Mouse (Mus musculus) lung, postnatal 14 days (tissue): ENCODE measurements around the gene a.
"Not testable (repeated sequence)": the region's sequence is repeated elsewhere in the genome, so short reads cannot be mapped to it uniquely, and the experiment has no call there.

Experiments
- DNase-seq: peaks from one replicate; pipeline ENCODE4 v3.0.0; 2021

The a gene

DNA sequence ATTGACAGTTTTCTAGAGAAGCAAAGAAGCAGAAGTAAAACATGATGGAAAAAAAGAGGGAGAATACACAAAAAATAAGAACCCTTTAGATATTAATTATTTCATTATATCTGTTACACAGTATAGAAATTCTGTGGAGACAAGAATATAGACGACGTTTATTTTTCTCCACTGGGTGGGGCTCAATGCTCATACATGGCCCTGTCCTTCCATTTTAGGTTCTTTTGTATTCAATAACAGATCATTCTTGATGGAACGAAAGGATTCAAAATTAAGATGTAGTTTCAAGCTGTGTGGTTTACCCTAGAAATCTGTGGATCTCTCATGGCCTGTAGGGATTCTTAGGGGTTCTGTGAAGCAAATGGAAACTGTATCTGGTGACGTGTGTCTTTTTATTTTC is 142.7 kb downstream of the a start:
- DNase-seq, result no peak

DNA sequence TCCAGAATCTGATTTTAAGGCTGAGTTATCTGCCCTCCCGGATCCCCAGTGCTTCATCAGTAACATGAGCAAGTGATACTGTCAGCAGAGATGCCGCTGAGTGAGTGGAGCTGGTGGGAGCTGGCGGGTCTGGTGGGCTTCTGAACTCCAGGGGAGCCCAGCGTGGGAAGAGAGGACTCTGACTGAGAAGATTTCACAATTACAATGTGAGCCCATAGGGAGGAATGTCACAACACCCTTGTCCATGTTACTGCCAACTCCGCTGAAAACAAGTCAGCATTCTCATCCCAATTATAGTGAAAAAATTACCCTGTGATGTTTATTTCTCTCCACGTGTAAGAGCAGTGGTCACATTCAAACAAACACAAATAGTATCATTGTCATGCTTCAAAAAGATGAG is 144.9 kb downstream of the a start:
- no peak for DNase-seq

DNA sequence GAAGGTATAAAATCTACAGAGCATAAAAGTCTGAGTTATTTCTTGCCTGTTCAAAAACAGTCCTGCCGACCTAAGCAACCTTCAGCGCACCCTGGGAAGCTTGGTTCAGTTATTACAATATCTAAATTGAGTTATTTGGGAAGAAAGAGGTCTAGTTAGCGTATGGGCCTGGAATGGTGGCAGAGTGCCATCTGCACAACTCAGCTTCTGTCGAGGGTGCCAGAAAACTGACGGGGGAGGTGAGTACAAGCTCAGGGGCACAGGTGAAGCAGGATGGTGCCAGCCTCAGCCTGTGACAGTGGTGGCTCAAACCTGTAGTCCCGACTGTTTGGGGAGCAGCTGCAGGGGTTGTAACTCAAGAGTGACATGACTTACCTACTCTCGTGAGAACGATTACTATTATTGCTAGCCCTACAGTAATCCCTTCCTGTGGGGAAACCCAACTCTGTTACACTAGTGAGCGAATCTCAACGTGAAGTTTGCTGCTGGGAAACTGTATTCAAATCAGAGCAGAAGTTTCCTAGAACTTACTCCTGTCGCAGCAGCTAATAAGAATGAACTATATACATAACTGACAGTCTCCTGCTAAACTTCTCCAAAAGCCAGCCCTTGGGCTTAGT is 145.4 kb downstream of the a start:
- DNase-seq, result no peak

DNA sequence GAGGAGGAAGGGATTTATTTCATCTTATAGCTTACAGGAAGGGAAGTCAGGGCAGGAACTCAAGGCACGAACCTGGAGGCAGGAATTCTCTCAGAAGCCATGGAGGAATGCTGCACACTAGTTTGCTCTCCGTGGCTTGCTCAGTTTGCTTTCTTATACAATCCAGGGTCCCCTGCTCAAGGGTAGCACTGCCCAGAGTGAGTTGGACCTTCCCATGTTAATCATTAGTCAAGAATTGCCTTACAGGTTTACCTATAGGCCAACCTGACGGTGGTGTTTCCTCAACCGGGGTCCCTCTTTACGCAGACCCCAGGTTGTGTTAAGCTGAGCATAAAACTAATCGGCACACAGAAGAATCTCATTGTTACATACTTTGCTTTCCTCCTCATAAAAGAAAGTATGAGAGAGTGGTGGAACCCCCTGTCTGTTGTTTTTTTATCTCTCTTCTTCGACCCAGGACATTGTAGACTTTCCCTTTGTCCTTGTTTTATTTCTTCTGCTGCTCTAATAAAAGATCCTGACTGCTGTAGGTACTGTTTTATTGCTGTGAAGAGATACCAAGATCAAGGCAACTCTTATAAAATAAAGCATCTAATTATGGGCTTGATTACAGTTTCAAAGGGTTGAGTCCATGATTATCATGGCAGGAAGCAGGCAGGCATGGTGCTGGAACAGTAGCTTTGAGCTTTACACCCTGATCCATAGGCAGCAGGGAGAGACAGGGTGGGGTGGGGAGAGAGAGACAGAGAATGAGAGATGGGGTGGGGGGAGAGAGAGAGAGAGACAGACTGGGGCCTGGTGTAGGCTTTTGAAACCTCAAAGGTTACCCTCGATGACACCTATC is 146.6 kb downstream of the a start:
- no peak for DNase-seq

DNA sequence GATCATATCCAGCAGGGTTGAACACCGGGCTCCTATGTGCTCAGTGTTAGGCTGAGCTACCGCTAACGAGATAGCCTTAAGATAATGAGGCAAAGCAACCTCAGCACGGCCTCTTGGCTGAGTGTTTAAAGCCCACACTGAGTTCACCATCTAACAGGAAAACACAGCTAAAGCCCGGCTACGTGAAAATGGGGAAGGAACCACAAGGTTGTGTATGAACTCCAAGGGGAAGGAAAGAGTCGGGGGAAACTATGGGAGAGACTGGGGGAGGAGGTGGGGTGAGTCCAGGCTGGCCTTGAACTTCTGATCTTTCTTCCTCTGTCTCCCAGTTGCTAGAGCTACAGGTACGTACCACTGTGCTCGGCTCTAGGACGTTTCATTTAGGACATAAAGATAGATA is 150.8 kb downstream of the a start:
- DNase-seq, result no peak

DNA sequence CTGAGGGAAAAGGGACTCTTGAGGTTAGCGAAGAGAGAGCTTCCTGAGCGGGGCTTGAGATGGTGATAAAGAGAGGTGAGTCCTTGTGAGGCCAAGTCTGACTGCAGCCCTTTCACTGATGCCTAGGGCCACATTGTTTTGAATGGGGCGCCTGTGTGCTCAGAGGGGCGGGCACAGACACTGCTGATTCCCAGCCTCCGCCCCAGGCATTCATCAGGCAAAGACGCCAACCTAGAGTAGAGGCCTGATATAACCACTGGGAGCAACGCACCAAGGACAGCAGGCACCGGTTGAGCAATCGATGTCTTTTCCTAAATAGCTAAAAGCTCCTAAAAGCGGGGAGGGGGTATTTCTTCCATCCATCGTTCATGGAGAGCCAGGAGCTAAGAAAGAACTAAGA is 151.3 kb downstream of the a start:
- DNase-seq, result no peak

DNA sequence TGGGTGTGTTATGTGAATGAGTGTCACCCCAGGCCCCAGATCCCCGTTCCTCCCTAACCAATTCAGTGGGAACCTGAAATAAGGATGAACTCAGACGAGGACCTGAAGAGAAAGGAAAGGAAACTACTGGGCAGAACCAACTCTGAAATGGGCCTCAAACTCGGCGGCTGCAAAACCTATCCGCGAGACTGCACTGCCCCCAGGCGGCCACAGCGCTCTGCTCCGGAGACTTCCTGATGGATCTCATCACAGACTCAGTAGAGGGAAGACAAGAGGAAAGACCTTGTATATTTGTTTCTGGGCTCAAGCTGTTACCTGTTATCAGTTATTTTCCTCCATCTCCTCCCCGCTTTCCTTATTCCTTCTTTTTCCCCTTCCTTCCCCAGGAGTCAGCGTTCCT is 151.9 kb downstream of the a start:
- DNase-seq, result peak; percentile 87

DNA sequence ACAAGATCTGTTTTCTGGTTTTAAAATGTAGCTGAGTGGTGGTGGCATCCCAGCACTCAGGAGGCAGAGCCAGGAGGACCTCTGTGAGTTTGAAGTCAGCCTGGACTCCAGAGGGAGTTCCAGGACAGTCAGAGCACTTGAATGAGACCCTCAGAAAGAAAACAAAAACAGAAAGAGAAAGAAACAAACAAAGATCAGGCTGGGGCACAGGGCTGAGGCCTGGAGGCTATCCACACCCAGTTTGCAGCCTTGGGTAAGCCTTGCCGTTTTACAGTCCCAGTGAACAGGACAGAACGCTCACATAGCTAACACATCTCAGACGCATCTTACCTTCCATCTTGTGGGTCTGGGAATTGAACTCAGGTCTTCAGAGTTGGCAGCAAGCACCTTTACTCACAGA is 155.7 kb downstream of the a start:
- DNase-seq, result no peak

DNA sequence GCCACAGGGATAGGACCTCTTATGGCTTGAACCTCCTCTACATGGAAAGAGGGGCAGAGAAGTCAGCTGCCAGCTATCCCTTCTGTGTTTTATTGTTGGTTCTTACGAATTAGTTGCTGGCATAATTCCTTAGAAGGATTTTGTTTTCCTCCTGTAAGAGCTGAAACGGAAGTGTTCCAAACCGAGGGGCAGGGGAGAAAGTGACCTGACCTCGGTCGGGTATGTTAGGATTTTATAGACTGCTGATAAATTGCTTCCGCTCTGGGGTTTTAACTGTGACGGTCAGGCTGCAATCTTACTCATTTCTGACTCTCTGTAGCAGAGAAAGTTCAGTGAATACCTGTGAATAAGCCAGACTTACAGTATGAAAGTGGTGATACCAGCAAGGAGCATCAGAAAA is 158.2 kb downstream of the a start:
- no peak for DNase-seq

DNA sequence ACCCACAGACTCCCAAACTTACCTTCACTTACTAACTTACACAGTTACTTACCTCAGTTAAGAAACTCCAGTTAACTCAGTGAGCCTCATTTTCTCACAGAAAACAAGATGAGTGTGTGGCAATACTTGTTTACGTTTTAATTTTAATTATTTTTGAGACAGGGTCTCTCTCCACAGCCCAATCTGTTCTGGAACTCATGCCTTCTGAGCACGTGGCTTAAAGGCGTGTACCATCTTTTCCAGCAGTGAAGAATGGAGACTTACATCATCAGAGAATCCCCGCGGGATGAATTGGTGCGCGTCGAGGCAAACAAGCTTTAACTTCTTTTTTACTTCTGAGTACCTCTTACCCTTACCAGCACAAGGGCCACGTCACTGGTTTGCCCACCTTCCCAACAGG is 158.7 kb downstream of the a start:
- DNase-seq, result no peak

DNA sequence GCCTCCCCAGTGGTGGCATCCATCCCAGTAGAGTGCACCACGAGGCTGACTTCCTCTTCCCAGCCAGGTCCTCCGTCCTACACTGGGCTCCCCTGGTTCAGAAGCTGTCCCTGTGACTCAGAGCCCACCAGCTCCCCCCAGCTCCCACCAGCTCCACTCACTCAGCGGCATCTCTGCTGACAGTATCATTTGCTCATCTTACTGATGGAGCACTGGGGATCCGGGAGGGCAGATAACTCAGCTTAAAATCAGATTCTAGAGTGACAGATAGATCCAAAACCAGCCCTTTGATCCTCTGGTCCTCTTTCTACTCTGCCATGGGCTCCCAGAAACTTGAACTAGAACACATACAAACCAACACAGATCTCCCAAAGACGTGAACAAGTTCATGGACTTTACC is 159.4 kb downstream of the a start:
- no peak for DNase-seq

DNA sequence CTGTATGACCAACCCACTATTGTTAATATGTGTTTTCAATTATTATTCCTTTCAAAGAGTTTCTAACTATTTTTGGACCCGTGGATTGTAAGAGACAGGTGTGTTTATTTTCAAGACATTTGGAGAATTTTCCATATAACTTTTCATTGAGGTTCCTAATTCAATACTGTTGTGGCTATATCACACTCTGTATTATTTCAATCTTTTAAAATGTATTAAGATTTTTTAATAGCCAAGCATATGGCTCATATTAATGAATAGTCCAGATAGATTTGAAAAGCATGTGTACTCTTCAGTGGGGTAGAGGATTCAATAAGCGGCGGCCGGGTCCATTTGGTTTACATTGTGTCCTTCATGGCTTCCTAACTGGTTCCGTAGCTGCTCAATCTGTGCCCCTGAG is 168.3 kb downstream of the a start:
- DNase-seq, result no peak

DNA sequence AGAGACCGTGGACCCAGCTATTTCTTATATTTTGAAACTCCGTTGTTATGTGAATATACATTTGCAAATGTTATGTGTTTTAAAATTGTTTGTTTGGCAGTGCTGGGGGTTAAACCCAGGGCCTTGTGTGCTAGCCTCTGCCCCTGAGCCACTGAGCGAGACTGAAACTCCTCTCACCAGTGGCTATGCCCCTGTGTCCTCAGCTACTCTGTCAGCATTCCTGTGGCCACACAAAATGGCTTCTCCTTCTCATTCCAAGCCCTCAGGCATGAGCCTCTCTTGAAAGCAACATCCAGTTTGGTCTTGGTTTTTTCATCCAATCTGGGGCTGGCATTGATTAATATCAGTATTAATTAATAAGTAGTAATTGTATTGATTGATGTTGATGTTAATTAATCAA is 168.7 kb downstream of the a start:
- DNase-seq, result no peak

DNA sequence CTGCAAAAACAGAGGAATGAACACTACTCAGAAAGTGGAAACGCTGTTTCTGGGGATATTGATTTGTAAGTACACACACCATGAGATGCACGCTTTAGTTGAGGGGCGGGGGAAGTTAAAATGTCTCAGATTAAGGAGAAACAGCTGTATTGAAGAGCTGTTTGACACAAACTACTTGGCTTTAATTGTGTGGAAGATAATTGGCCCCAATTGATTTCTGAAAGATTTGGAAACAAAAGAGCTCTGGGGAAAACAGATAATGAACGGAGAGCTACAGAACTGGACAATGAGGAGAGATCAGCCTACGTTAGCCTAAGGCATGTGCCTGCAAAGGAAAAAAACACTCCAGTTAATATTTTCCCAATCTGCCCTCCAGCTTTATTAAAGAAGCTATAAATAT is 172.0 kb downstream of the a start:
- no peak for DNase-seq

DNA sequence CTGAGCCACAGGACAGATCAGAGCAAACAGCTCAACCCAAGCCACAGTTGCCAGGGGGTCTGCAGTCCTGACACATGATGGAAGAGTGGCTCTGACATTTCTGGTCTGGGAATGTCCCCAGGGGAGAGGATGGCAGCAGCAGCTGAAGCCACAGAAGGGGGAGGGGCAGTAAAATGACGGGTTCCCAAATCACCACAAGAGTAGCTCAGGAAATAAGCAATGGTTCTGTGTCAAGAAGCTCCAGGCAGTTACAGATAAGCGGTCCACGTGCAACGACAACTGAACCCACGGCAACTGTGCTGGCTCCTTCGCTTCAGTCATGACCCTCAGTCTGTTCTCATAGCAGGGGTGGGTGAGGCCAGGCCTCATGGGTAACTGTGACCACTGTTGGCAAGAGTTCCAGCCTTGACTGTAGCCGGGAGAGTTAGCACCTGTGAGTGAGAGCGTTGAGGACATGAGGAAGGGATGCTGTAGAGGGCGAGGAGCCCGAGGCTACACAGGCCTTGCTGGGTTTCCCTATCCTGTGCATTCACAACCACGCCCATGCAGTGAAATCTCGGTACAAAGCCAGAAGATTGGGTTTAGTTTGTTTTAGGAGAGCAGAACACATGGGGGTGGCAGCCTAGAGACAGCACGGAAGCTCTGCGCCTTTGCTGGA is 178.7 kb downstream of the a start:
- not testable (repeated sequence) for DNase-seq

DNA sequence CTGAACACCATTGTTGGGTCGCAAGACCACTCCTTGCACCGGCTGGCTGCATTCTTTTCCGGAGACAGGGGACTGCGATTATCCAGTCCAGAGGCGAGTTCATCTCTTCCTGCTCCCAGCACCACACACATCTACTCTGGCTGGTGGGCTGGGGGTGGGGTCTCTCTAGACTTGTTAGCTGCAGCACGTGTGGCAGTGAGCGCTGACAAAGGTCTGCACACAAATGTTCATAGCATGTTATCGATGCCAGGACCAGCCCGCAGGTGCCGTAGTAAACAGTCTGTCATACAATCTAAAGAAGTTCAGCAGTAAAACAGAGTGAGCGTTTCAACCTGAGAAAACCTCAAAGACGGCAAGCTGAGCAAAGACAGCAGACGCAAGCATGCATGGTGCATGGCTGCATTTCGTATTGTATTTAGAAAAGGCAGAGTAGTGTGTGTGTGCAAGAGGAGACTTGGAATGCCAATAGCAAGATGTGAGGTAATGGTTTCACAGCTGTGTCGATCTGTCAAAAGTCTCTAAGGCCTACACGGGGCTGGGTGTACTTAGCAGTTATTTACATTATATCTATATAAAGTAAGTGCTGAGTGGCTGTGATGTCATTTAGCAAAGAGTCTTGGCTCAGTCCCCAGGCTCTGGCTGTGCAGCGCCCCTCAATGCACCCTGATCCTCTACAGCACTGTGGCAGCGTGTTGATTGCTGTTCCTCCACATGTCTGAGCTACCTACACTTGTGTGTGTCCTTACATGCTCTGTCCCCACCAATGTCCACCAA is 180.9 kb downstream of the a start:
- DNase-seq, result no peak

DNA sequence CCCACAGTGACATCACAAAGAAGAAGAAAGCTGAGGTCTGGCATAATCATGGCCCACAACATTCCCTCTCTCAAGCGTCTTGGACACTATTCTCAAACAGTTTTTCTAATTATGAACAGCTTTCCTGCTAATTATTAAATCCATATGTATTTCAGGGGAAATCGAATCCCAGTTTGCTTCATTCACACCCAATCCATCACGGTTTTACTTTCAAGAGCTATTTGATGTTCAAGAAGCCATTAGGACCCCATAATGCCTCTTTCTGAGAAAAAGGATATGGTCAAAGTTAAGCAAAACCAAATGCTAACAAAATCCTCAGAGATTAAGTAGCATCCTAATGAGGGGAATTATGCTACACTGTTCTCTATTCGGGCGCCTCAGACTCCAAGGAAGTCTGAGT is 181.8 kb downstream of the a start:
- DNase-seq, result no peak

DNA sequence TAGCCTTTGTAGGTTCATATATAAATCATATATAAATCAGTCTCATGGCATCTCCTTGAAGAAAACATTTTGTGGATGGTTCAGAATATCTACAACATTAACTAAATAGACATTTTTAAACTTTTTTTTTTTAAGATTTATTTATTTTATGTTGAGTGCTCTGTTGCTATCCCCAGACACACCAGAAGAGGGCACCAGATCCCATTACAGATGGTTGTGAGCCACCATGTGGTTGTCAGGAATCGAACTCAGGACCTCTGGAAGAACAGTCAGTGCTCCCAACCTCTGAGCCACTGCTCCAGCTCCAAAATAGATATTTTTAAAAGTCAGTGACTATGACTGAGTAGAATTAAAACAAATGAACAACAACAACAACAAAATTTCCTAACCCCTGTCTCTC is 195.4 kb downstream of the a start:
- DNase-seq, result no peak

DNA sequence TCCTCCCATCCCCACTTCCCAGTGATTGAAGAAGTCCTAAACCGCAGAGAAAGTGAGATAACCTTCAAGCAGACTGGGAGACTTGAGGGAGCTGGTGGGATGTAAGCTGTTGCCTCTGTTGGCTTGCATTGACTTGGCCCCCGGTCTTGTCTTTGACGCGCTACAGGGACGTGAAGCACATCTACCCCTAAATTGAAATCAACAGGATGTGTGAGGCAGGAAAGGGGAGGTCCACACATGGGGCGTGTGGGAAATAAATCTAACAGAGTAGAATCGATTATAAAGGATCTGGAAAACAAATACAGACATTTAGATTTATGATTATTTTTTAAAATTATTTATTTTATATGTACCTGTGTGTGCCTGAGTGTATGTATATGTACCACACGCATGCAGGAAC is 200.2 kb downstream of the a start:
- DNase-seq, result no peak

DNA sequence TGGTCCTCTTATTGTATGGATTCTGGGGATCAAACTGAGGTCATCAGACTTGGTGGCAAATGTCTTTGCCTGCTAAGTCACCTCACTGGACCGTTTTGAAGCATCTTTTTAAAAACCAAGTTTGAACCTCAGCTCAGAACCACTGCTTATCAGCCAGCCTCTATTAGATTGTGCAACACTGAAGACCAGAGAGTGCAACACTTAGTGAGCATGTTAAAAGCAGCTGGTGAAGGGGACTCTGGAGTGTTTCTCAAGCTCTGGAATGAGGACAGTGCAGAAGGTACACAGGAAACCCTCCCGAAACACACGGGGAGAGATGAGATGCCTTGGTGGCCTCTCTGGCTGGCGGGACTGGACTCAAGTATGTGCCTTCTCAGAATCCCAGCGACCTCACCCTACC is 200.9 kb downstream of the a start:
- no peak for DNase-seq

DNA sequence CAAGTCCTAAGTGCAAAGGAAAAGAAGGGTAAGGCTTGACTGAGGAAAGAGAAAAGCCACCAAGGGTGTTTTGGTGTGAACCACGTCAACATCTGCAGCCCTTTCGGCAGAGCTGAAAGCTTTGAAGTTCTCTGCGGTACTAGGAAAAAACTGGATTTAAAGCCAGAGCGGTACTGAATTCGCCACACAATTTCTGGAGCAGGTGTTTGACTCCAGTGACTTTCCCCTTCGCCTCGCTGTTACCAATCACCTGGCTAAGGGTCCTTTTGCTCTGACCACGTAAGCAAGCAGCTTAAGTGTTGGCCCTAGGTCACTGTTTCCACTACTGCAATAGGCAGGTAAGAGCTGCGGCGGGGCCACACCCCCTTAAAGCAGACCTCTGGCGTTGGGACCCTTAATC is 214.3 kb downstream of the a start:
- no peak for DNase-seq

DNA sequence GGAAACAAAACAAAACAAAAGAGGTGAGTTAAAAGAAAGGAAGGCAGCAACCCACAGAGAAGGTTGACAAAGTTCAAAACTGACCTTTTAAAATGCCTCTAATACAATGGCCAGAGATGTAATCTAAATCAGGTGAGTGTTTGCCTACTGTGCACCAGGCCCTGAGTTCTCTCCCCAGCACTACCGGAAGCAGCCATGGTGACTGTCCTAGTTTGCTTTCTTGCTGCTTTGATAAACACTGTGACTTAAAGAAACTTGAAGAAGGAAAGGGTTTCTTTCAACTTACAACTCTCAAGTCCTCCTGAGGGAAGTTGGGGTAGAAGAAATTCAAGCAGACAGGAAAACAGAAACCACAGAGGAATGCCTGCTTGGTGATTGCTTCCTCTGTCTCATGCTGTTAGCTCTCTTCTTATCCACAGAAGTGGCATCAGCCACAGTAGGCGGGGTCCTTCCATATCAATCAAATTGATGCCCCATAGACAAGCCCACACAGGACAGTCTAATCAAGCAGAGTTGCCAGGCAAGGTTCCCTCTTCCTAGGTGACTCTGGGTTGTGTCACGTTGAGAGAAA is 220.0 kb downstream of the a start:
- no peak for DNase-seq

DNA sequence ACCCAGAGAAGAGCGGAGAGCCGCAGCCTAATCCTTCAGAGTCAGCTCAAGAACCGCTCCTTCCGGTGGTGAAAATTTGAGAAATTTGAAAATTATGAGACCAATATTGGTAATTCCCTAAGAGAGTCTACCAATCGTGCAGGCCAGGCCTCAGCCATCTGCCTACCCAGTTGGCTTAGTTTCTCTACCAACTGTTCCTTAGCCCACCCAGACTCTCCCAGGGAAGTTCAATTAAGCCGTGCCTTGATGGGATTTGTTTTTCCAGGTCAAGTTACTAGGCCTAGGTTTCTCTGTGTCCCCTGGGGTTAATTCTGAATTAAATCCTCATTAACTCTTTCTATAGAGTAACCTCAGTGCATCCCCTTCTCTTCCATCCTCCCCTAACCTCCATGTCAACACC is 221.8 kb downstream of the a start:
- no peak for DNase-seq
